Mouse (Mus musculus) olfactory bulb, adult 2 months (tissue): Measurements from ENCODE around the gene Ech1.

Experiments
- CTCF ChIP-seq: fragments of 200-500 bp; IDR thresholded peaks from 2 replicates; pipeline ENCODE4 v1.5.1; 2012; ENCODE audit warnings: low read depth, mild to moderate bottlenecking, low read length, moderate library complexity; ENCODE audit not compliant: insufficient read depth
- POLR2A ChIP-seq: fragments of 200-500 bp; IDR thresholded peaks from 2 replicates; pipeline ENCODE4 v1.6.1; 2012; ENCODE audit warnings: mild to moderate bottlenecking, low read depth, low read length, moderate library complexity; ENCODE audit not compliant: insufficient read depth

DNA sequence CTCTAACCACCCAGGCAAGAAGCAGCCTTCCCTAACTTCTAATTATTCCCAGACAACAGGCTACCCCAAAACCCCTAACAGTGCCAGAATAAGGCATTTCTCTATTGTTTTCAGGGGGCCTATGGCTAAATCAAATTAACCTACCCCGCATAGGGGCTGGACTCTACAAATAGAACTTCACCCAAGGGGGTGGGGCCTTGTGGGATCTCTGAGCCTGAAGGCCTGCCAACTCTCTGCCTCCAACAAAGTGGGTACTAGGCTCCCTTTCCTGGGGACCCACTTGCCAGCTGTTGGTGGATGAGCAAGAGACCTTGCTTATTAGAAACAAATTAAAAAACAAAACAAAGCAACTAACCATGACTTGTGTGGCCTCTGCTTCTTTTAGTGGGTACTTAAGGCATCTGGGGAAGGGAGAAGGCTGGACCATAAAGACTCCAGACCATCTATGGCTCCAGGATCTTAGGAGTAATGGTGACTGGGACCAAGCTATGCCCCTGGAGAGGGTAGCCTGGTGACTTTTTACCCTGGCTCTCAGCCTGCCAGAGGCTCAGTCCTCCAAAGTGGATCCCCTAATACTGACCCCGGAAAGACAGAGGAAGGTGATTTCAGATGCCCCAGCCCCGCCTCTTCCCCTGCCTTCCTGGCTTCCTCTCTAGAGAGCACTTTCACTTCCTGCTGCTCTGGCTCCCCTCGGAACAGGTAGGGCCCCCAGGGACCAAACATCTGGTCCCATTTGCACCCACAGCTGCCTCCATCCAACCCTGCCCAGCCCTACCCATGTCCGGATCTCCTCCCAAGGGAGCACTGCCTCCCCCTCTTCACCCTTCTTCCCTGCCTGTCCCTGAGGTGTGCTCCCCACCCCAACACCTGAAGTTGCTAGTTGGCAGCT, 36.5 kb upstream of the Ech1 start, which contains the start of gene Rinl:
- no peak for TF ChIP-seq CTCF
- no peak for TF ChIP-seq POLR2A
